9 mouse cellular contexts compared by ENCODE assay signal in the genomic region with DNA sequence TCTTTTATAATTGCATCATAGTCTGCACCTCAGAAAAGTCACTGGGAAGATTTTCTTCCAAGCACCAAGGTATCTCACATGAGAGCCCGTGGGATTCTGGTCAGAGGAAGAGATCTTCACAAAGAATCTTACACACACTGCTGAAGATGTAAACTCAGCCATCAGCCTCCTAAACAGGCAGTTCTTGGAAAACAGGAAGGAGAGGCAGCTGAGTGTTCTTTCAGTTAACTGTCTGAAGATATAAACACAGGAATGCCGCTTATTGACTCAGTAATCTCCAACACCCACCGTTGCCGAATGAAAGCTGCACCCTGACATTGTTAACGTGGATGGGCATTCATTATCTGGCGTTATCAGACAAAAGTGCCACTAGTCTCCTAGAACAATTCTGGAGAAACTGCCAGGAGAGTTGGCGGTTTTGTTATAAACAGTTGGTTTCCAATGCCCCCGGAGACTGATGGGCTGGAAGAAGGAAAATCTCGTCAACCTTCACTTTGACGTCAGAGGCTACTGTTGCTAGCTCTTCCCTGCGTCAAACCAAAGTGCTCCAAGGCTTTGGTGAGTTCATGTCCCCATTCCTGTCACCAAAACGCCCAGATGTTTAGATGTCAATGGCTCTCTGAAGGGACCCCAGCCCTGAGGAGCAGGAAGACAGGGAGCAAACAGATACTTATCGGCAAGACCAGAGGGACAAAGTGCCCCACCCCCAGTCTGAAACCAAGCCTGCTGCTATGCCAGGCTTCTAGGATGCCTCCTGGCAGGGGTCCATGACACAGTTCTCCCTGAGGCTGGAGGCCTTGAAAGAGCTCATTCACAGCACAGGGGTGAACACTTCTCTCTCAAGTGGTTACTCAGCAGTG.
DNase-seq lines count a peak whose midpoint lies in the region; ATAC-seq and TF ChIP-seq lines count a peak whose summit lies in the region.
"Had no signal": no experiment of that assay in that cellular context is flagged by ENCODE, and none has a peak within 500 bp of the region (broad histone marks: within the 10 kb centered on the region; RNA-seq: fewer than 3 reads in every experiment).

No protein-coding gene starts in this region.

- H3K4me2 ChIP-seq in heart, embryonic 16.5 days (ENCODE audit: low read depth, low read length) = peak overlapping the region; percentile 44
- H3K4me2 ChIP-seq in midbrain, postnatal 0 days (ENCODE audit: low read depth, low read length, poor library complexity, severe bottlenecking) = peak overlapping the region; percentile 15; the same call in 1 of the 2 replicates
- H3K4me2 ChIP-seq: neural tube, embryonic 13.5 days had no signal

- peak; percentile 37; the same call in 1 of the 2 replicates for ATAC-seq in heart, embryonic 16.5 days (replicated peaks; ENCODE audit: extremely low read depth, insufficient read depth, low FRiP score)
- peak; percentile 62; the same call in 1 of the 2 replicates for ATAC-seq in midbrain, postnatal 0 days (ENCODE audit: low FRiP score)
- ATAC-seq in erythroblast, adult 5-6 weeks (replicated peaks; ENCODE audit: low FRiP score, poor library complexity, severe bottlenecking) = no peak

- no peak for TF ChIP-seq CTCF in midbrain, postnatal 0 days (IDR thresholded peaks at IDR 0.05)

- WGBS in heart, embryonic 16.5 days = 25% methylated on average over 13 of the region's 13 CpGs
- WGBS in midbrain, postnatal 0 days = 56% methylated on average over 13 of the region's 13 CpGs

- H3K4me3 ChIP-seq in heart, embryonic 16.5 days (ENCODE audit: low read length) = no peak overlapping the region
- no peak overlapping the region for H3K4me3 ChIP-seq in midbrain, postnatal 0 days (ENCODE audit: low read depth, low read length)
- H3K4me3 ChIP-seq: neural tube, embryonic 13.5 days had no signal

- H3K36me3 ChIP-seq in heart, embryonic 16.5 days (ENCODE audit: control insufficient read depth, insufficient read depth) = no peaks in the 10 kb centered on the region
- no peaks in the 10 kb centered on the region for H3K36me3 ChIP-seq in midbrain, postnatal 0 days (ENCODE audit: insufficient read depth, low read length)
- H3K36me3 ChIP-seq: neural tube, embryonic 13.5 days had no signal

- peak; percentile 23 for DNase-seq in layer of hippocampus, adult 11-12 months (ENCODE audit: low spot score)
- DNase-seq in layer of hippocampus, adult 9-10 months (ENCODE audit: low spot score) = no peak
- peak; percentile 22 for DNase-seq in brain, embryonic 18.5 days (ENCODE audit: low read depth, low spot score)
- peak; percentile 11 to 40 for DNase-seq in layer of hippocampus, postnatal 25 days (ENCODE audit: extremely low spot score in 1 of 2, low spot score in 1 of 2)
- DNase-seq in midbrain, postnatal 0 days (ENCODE audit: low spot score) = peak; percentile 66
- no peak for DNase-seq in spleen, adult 12 weeks (ENCODE audit: low spot score)

- no peak overlapping the region for H3K9ac ChIP-seq in heart, embryonic 16.5 days (ENCODE audit: low read length)
- H3K9ac ChIP-seq in midbrain, postnatal 0 days (replicated peaks; ENCODE audit: low read length, poor library complexity, severe bottlenecking) = no peak overlapping the region
- H3K9ac ChIP-seq: neural tube, embryonic 13.5 days had no signal

- H3K27me3 ChIP-seq in heart, embryonic 16.5 days (ENCODE audit: control insufficient read depth, insufficient read depth, low read length) = no peaks in the 10 kb centered on the region
- no peaks in the 10 kb centered on the region for H3K27me3 ChIP-seq in midbrain, postnatal 0 days (ENCODE audit: insufficient read depth, low read length)
- H3K27me3 ChIP-seq: neural tube, embryonic 13.5 days had no signal

- no peak overlapping the region for H3K27ac ChIP-seq in heart, embryonic 16.5 days (ENCODE audit: low read length)
- H3K27ac ChIP-seq in midbrain, postnatal 0 days (ENCODE audit: low read depth, low read length) = no peak overlapping the region
- H3K27ac ChIP-seq: neural tube, embryonic 13.5 days had no signal

- H3K4me1 ChIP-seq in heart, embryonic 16.5 days (ENCODE audit: control insufficient read depth, insufficient read depth, low read length) = peaks cover 14% of the 10 kb centered on the region
- H3K4me1 ChIP-seq in midbrain, postnatal 0 days (ENCODE audit: insufficient read depth, low read length) = no peaks in the 10 kb centered on the region

- H3K9me3 ChIP-seq in heart, embryonic 16.5 days (replicated peaks; ENCODE audit: control insufficient read depth, low read length) = no peaks in the 10 kb centered on the region
- H3K9me3 ChIP-seq in midbrain, postnatal 0 days (ENCODE audit: low read length) = no peaks in the 10 kb centered on the region
- H3K9me3 ChIP-seq: neural tube, embryonic 13.5 days had no signal

Comparison
In these comparisons a context has a peak if more than half of its experiments do, and no peak if none do; other contexts are left out.
1. DNase-seq: peak in layer of hippocampus, adult 11-12 months (single experiment), brain, embryonic 18.5 days (single experiment), layer of hippocampus, postnatal 25 days (2 of 2) and midbrain, postnatal 0 days (single experiment); none in layer of hippocampus, adult 9-10 months (single experiment) and spleen, adult 12 weeks (single experiment).